Mouse (Mus musculus) midbrain, embryonic 16.5 days (tissue): ENCODE data around the gene Mtx1. TPM values are rescaled to one million over a fixed set of nuclear protein-coding genes. Genes with fewer than 3 reads are reported as not detected.
A peak's percentile ranks its signal among the peaks of the same experiment; 100 is the strongest.

Experiments used
- ATAC-seq: fragments of 200-750 bp; cut with Nextera tagmentation; 2 replicates; pipeline ENCODE4 v1.8.0; 2017; ENCODE audit warnings: moderate TSS enrichment
- H3K27ac ChIP-seq: fragments of 300-500 bp; sonication (generic); 2 replicates; pipeline ENCODE4 v1.5.1; 2014; ENCODE audit warnings: mild to moderate bottlenecking, low read length, mixed read lengths
- H3K27me3 ChIP-seq: fragments of 300-500 bp; sonication (generic); 2 replicates; pipeline ENCODE4 v1.6.1; 2014; ENCODE audit warnings: low read depth, low read length, mixed read lengths; ENCODE audit not compliant: control insufficient read depth, insufficient read depth
- H3K36me3 ChIP-seq: fragments of 300-500 bp; sonication (generic); 2 replicates; pipeline ENCODE4 v1.6.1; 2014; ENCODE audit warnings: mild to moderate bottlenecking, low read length, moderate library complexity, mixed read lengths; ENCODE audit not compliant: control insufficient read depth, insufficient read depth
- H3K4me1 ChIP-seq: fragments of 300-500 bp; sonication (generic); 2 replicates; pipeline ENCODE4 v1.6.1; 2014; ENCODE audit warnings: mild to moderate bottlenecking, low read length, mixed read lengths; ENCODE audit not compliant: control insufficient read depth, insufficient read depth
- H3K4me2 ChIP-seq: fragments of 300-500 bp; sonication (generic); 2 replicates; pipeline ENCODE4 v1.6.1; 2014; ENCODE audit warnings: mild to moderate bottlenecking, low read length, mixed read lengths
- H3K4me3 ChIP-seq: fragments of 300-500 bp; sonication (generic); 2 replicates; pipeline ENCODE4 v1.5.1; 2014; ENCODE audit warnings: low read depth, mild to moderate bottlenecking, low read length, moderate library complexity, mixed read lengths
- H3K9ac ChIP-seq: fragments of 300-500 bp; sonication (generic); 2 replicates; pipeline ENCODE4 v1.6.1; 2014; ENCODE audit warnings: low read depth, low read length, mixed read lengths
- H3K9me3 ChIP-seq: fragments of 300-500 bp; sonication (generic); replicated peaks from 2 replicates; pipeline ENCODE4 v1.6.1; 2014; ENCODE audit warnings: mild to moderate bottlenecking, low read length, mixed read lengths; ENCODE audit not compliant: control insufficient read depth, poor library complexity, severe bottlenecking
- WGBS: fragments of 180-500 bp; shearing (Covaris S2); extraction: QIAGEN DNeasy Blood & Tissue Kit; methylation state at CpG from one replicate; pipeline ENCODE4 v1.1.7; 2014; 5-methylcytosine and 5-hydroxymethylcytosine counted together
- polyA plus RNA-seq: library from polyadenylated mRNA; unstranded; fragments of >200 nt; fragmentation: Nextera tagmentation; extraction: Ambion mirVana; gene quantifications from 2 replicates; pipeline ENCODE4 v1.2.1, GENCODE M21; 2015

Mtx1 gene
- polyA plus RNA-seq, result 145 and 150 TPM in 2 replicates

GRCm38 (mm10) chr3:89226900-89227299 is at the start of gene Mtx1:
Gene Mtx1 (minus strand): TSS chr3:89227088.
- Histone ChIP-seq H3K4me3 (peak within 1 kb of the TSS; percentile 43), H3K36me3 (no peaks in the 10 kb centered on the region), H3K4me1 (peaks cover 47% of the 10 kb centered on the region), H3K9ac (peak within 1 kb of the TSS; percentile 69), H3K4me2 (peak within 1 kb of the TSS; percentile 78), H3K27me3 (no peaks in the 10 kb centered on the region), H3K9me3 (no peaks in the 10 kb centered on the region), H3K27ac (peak within 1 kb of the TSS; percentile 90)
- ATAC-seq, result peak; percentile 28
- WGBS, result 2% methylated on average over 21 of the region's 21 CpGs

- no peaks in the 10 kb centered on the region for H3K9me3 ChIP-seq
- H3K9ac ChIP-seq, result no peak overlapping the region
- no peak overlapping the region for H3K4me2 ChIP-seq
- no peaks in the 10 kb centered on the region for H3K36me3 ChIP-seq
- ATAC-seq, result no peak
- no peak overlapping the region for H3K4me3 ChIP-seq
- H3K27ac ChIP-seq, result no peak overlapping the region
- H3K27me3 ChIP-seq, result no peaks in the 10 kb centered on the region
- peaks cover 17% of the 10 kb centered on the region for H3K4me1 ChIP-seq
- 93% methylated on average over 13 of the region's 13 CpGs for WGBS
Observed at GRCm38 (mm10) chr3:89276061-89276460, 49.2 kb upstream of the Mtx1 start.

GRCm38 (mm10) chr3:89271760-89272159 is 44.9 kb upstream of the Mtx1 start:
- 61% methylated on average over 6 of the region's 6 CpGs for WGBS
- Histone ChIP-seq H3K4me1 (peaks cover 30% of the 10 kb centered on the region), H3K27me3 (no peaks in the 10 kb centered on the region), H3K36me3 (no peaks in the 10 kb centered on the region), H3K4me3 (no peak overlapping the region), H3K9ac (no peak overlapping the region), H3K4me2 (no peak overlapping the region), H3K9me3 (no peaks in the 10 kb centered on the region), H3K27ac (no peak overlapping the region)
- ATAC-seq, result no peak

- peaks cover 34% of the 10 kb centered on the region for H3K4me1 ChIP-seq
- H3K27me3 ChIP-seq, result no peaks in the 10 kb centered on the region
- H3K9ac ChIP-seq, result peak overlapping the region; percentile 83
- no peaks in the 10 kb centered on the region for H3K9me3 ChIP-seq
- ATAC-seq, result no peak
- H3K4me2 ChIP-seq, result peak overlapping the region; percentile 89
- H3K36me3 ChIP-seq, result no peaks in the 10 kb centered on the region
- H3K4me3 ChIP-seq, result peak overlapping the region; percentile 58
- 66% methylated on average over 6 of the region's 6 CpGs for WGBS
- peak overlapping the region; percentile 81 for H3K27ac ChIP-seq
Observed at GRCm38 (mm10) chr3:89270891-89271290, 44.0 kb upstream of the Mtx1 start.

- Histone ChIP-seq H3K9ac (peak within 1 kb of the TSS; percentile 83), H3K4me3 (peak within 1 kb of the TSS; percentile 58), H3K27me3 (no peaks in the 10 kb centered on the region), H3K27ac (peak within 1 kb of the TSS; percentile 81), H3K36me3 (no peaks in the 10 kb centered on the region), H3K9me3 (no peaks in the 10 kb centered on the region), H3K4me2 (peak within 1 kb of the TSS; percentile 89), H3K4me1 (peaks cover 35% of the 10 kb centered on the region)
- ATAC-seq, result peak; percentile 38
- WGBS, result 3% methylated on average over 39 of the region's 39 CpGs
Observed at GRCm38 (mm10) chr3:89270051-89270755, 43.3 kb upstream of the Mtx1 start, which contains the start of gene Slc50a1. Gene Slc50a1 (minus strand): TSS chr3:89270570.

- H3K4me1 ChIP-seq, result peaks cover 35% of the 10 kb centered on the region
- peak overlapping the region; percentile 89; the same call in 1 of the 2 replicates for H3K4me2 ChIP-seq
- 51% methylated on average over 8 of the region's 8 CpGs for WGBS
- ATAC-seq, result no peak
- no peaks in the 10 kb centered on the region for H3K36me3 ChIP-seq
- H3K4me3 ChIP-seq, result no peak overlapping the region
- H3K27ac ChIP-seq, result no peak overlapping the region
- no peaks in the 10 kb centered on the region for H3K27me3 ChIP-seq
- no peaks in the 10 kb centered on the region for H3K9me3 ChIP-seq
- peak overlapping the region; percentile 11; the same call in 1 of the 2 replicates for H3K9ac ChIP-seq
Observed at GRCm38 (mm10) chr3:89268916-89269315, 42.0 kb upstream of the Mtx1 start.

GRCm38 (mm10) chr3:89266439-89266893 is 39.6 kb upstream of the Mtx1 start:
- under 1% methylated on average over 20 of the region's 20 CpGs for WGBS
- no peaks in the 10 kb centered on the region for H3K36me3 ChIP-seq
- ATAC-seq, result peak; percentile 87
- H3K9me3 ChIP-seq, result no peaks in the 10 kb centered on the region
- no peaks in the 10 kb centered on the region for H3K27me3 ChIP-seq
- peak overlapping the region; percentile 83 for H3K4me3 ChIP-seq
- peaks cover 35% of the 10 kb centered on the region for H3K4me1 ChIP-seq
- peak overlapping the region; percentile 92 for H3K9ac ChIP-seq
- peak overlapping the region; percentile 86 for H3K27ac ChIP-seq
- peak overlapping the region; percentile 97 for H3K4me2 ChIP-seq

- no peak overlapping the region for H3K27ac ChIP-seq
- H3K9me3 ChIP-seq, result no peaks in the 10 kb centered on the region
- H3K36me3 ChIP-seq, result no peaks in the 10 kb centered on the region
- 76% methylated on average over 10 of the region's 10 CpGs for WGBS
- ATAC-seq, result no peak
- H3K4me1 ChIP-seq, result peaks cover 11% of the 10 kb centered on the region
- H3K27me3 ChIP-seq, result no peaks in the 10 kb centered on the region
- H3K4me2 ChIP-seq, result no peak overlapping the region
- H3K9ac ChIP-seq, result no peak overlapping the region
- no peak overlapping the region for H3K4me3 ChIP-seq
Observed at GRCm38 (mm10) chr3:89262417-89262816, 35.5 kb upstream of the Mtx1 start.

- Histone ChIP-seq H3K9me3 (no peaks in the 10 kb centered on the region), H3K36me3 (no peaks in the 10 kb centered on the region), H3K9ac (no peak overlapping the region), H3K4me1 (no peaks in the 10 kb centered on the region), H3K27me3 (no peaks in the 10 kb centered on the region), H3K27ac (no peak overlapping the region), H3K4me2 (no peak overlapping the region), H3K4me3 (no peak overlapping the region)
- no peak for ATAC-seq
- WGBS, result 59% methylated on average over 3 of the region's 3 CpGs
Observed at GRCm38 (mm10) chr3:89260211-89260610, 33.3 kb upstream of the Mtx1 start.
